Mouse (Mus musculus) left cerebral cortex, postnatal 25 days (tissue): Measurements from ENCODE around the gene Ube2t. TPM values are rescaled to one million over a fixed set of nuclear protein-coding genes. Genes with fewer than 3 reads are reported as not detected.

Experiments used
- DNase-seq, 2 experiments: peaks; one replicate each; pipeline ENCODE4 v3.0.0; 2022; ENCODE audit warnings: low spot score in 2 of 2, mixed read lengths in 1 of 2
- intact Hi-C: fragments of 180-260 bp; cut with DNase I; formaldehyde crosslinking; loops from one replicate; pipeline ENCODE4 v1.15.1; 2025
- total RNA-seq, 2 experiments: library from RNA; stranded (reverse); gene quantifications; 2 replicates each; pipeline ENCODE4 v1.2.3; 2021

Gene Ube2t
- total RNA-seq, 2 experiments from 2014 or later = 2.7 to 3.1 TPM

GRCm38 (mm10) chr1:135021936-135022335 is 59.6 kb downstream of the Ube2t start:
- intact Hi-C loops = no loop called here
- no peak for DNase-seq

- no peak for DNase-seq
- intact Hi-C loops = no loop called here
These were observed 61.2 kb downstream of the Ube2t start for GRCm38 (mm10) chr1:135023583-135023982.

Other genes with a start within 250 kb of the Ube2t start
- gene Ppp1r12b, start 6.6 kb upstream of the Ube2t start, total RNA-seq = 10 to 100 TPM; 79.1 to 81.7 TPM
- gene Lgr6, start 142.7 kb downstream of the Ube2t start, total RNA-seq = 1 to 10 TPM; 1.5 to 2.1 TPM
- 1 to 10 TPM in 1 of 2 experiments, under 1 TPM in 1; 0.16 to 1.0 TPM for gene Ptpn7, start 170.1 kb downstream of the Ube2t start, total RNA-seq
- gene Arl8a, start 184.3 kb downstream of the Ube2t start, total RNA-seq = 100 to 1,000 TPM; 261 to 278 TPM
- 100 to 1,000 TPM; 182 to 212 TPM for gene Gpr37l1, start 205.1 kb downstream of the Ube2t start, total RNA-seq